ENCODE assay signal across 11 mouse cellular contexts in the genomic region with DNA sequence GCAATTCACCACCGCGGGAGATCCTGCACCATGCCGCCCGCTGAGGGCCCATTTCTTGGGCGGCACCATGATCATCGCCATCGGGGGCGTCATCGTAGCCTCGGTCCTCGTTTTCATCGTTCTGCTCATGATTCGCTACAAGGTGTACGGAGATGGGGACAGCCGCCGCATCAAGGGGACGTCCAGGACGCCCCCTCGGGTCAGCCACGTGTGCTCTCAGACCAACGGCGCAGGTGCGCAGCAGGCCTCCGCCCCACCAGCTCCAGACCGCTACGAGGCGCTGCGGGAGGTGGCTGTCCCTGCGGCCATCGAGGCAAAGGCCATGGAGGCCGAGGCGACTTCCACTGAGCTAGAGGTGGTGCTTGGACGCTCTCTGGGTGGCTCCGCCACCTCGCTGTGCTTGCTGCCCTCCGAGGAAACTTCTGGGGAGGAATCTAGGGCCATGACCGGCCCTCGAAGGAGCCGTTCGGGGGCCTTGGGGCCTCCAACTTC. TPM values are rescaled to one million over a fixed set of nuclear protein-coding genes. Genes with fewer than 3 reads are reported as not detected.
DNase-seq lines count a peak whose midpoint lies in the region; ATAC-seq lines count a peak whose summit lies in the region.
"Had no signal": no experiment of that assay in that cellular context is flagged by ENCODE, and none has a peak within 500 bp of the region (broad histone marks: within the 10 kb centered on the region; RNA-seq: fewer than 3 reads in every experiment).

No protein-coding gene starts in this region.

- no peak overlapping the region for H3K27ac ChIP-seq in kidney, embryonic 15.5 days
- no peak overlapping the region for H3K27ac ChIP-seq in embryonic facial prominence, embryonic 15.5 days (replicated peaks)
- 0 out of 2 replicates have a peak overlapping the region, but pooled peaks have one; percentile 29 for H3K27ac ChIP-seq in limb, embryonic 12.5 days
- H3K27ac ChIP-seq in neural tube, embryonic 15.5 days (replicated peaks): no peak overlapping the region

- peak overlapping the region; percentile 54 for H3K4me3 ChIP-seq in kidney, embryonic 15.5 days (replicated peaks)
- peak overlapping the region; percentile 49 for H3K4me3 ChIP-seq in embryonic facial prominence, embryonic 15.5 days (replicated peaks)
- peak overlapping the region; percentile 51 for H3K4me3 ChIP-seq in limb, embryonic 12.5 days (replicated peaks)
- H3K4me3 ChIP-seq in neural tube, embryonic 15.5 days (replicated peaks): peak overlapping the region; percentile 31

- peaks cover 11% of the 10 kb centered on the region for H3K27me3 ChIP-seq in kidney, embryonic 15.5 days
- H3K27me3 ChIP-seq in embryonic facial prominence, embryonic 15.5 days: peaks cover 11% of the 10 kb centered on the region; the same call in 1 of the 2 replicates
- peaks cover 15% of the 10 kb centered on the region for H3K27me3 ChIP-seq in limb, embryonic 12.5 days
- peaks cover 13% of the 10 kb centered on the region; the same call in 1 of the 2 replicates for H3K27me3 ChIP-seq in neural tube, embryonic 15.5 days (replicated peaks)

- H3K4me2 ChIP-seq in kidney, embryonic 15.5 days: peak overlapping the region; percentile 83
- peak overlapping the region; percentile 87 for H3K4me2 ChIP-seq in embryonic facial prominence, embryonic 15.5 days (replicated peaks)
- peak overlapping the region; percentile 83 for H3K4me2 ChIP-seq in limb, embryonic 12.5 days
- H3K4me2 ChIP-seq in neural tube, embryonic 15.5 days: peak overlapping the region; percentile 57

- 14% methylated on average over 40 of the region's 40 CpGs for WGBS in kidney, embryonic 15.5 days
- 28% methylated on average over 40 of the region's 40 CpGs for WGBS in embryonic facial prominence, embryonic 15.5 days
- WGBS in limb, embryonic 12.5 days: 14% methylated on average over 40 of the region's 40 CpGs
- 19% methylated on average over 38 of the region's 40 CpGs for WGBS in neural tube, embryonic 15.5 days

- ATAC-seq in kidney, embryonic 15.5 days (replicated peaks; ENCODE audit: low FRiP score): peak; percentile 24
- ATAC-seq in embryonic facial prominence, embryonic 15.5 days (ENCODE audit: insufficient number of reproducible peaks, low FRiP score, low TSS enrichment, low read depth): 0 out of 2 replicates have a peak, but pooled peaks have one; percentile 2
- ATAC-seq in limb, embryonic 12.5 days (ENCODE audit: insufficient number of reproducible peaks, insufficient read depth, low FRiP score, low TSS enrichment, low read depth): peak; percentile 33; the same call in 1 of the 2 replicates
- ATAC-seq in neural tube, embryonic 15.5 days (ENCODE audit: low FRiP score): no peak
- ATAC-seq in megakaryocyte, adult 5-6 weeks (ENCODE audit: poor library complexity, severe bottlenecking): no peak

- peaks cover 21% of the 10 kb centered on the region for H3K36me3 ChIP-seq in kidney, embryonic 15.5 days
- peaks cover 12% of the 10 kb centered on the region for H3K36me3 ChIP-seq in embryonic facial prominence, embryonic 15.5 days
- H3K36me3 ChIP-seq in limb, embryonic 12.5 days: peaks cover 23% of the 10 kb centered on the region
- peaks cover 33% of the 10 kb centered on the region for H3K36me3 ChIP-seq in neural tube, embryonic 15.5 days

- peaks cover 31% of the 10 kb centered on the region for H3K4me1 ChIP-seq in kidney, embryonic 15.5 days
- peaks cover 23% of the 10 kb centered on the region for H3K4me1 ChIP-seq in embryonic facial prominence, embryonic 15.5 days
- peaks cover 13% of the 10 kb centered on the region for H3K4me1 ChIP-seq in limb, embryonic 12.5 days (replicated peaks)
- H3K4me1 ChIP-seq in neural tube, embryonic 15.5 days: peaks cover 36% of the 10 kb centered on the region

- H3K9me3 ChIP-seq in kidney, embryonic 15.5 days (replicated peaks): no peaks in the 10 kb centered on the region
- H3K9me3 ChIP-seq in embryonic facial prominence, embryonic 15.5 days (replicated peaks): no peaks in the 10 kb centered on the region
- no peaks in the 10 kb centered on the region for H3K9me3 ChIP-seq in limb, embryonic 12.5 days
- H3K9me3 ChIP-seq in neural tube, embryonic 15.5 days (replicated peaks): no peaks in the 10 kb centered on the region

- peak overlapping the region; percentile 48 for H3K9ac ChIP-seq in kidney, embryonic 15.5 days
- H3K9ac ChIP-seq in embryonic facial prominence, embryonic 15.5 days: 0 out of 2 replicates have a peak overlapping the region, but pooled peaks have one; percentile 18
- H3K9ac ChIP-seq in limb, embryonic 12.5 days (replicated peaks): peak overlapping the region; percentile 71
- peak overlapping the region; percentile 8; the same call in 1 of the 2 replicates for H3K9ac ChIP-seq in neural tube, embryonic 15.5 days (replicated peaks)

- DNase-seq in kidney, postnatal 25 days: no peak
- DNase-seq in MN1 (ENCODE audit: low spot score): no peak
- no peak for DNase-seq in adrenal gland, adult 2 months
- DNase-seq: cerebellum, adult 9-10 months had no signal

RNA-seq across cellular contexts. Expression of a gene that starts 15.0 kb away (rescaled TPM):
- polyA plus RNA-seq in kidney, embryonic 15.5 days (2015; fragmentation: Nextera tagmentation; extraction: Ambion mirVana): 2.6 and 2.8 TPM in 2 replicates
- polyA plus RNA-seq in embryonic facial prominence, embryonic 15.5 days (2015; fragmentation: Nextera tagmentation; extraction: Ambion mirVana): 4.8 and 5.3 TPM in 2 replicates
- polyA plus RNA-seq in limb, embryonic 12.5 days (2016; fragmentation: Nextera tagmentation; extraction: Ambion mirVana): 7.5 and 7.9 TPM in 2 replicates
- 16.0 and 18.7 TPM in 2 replicates for polyA plus RNA-seq in neural tube, embryonic 15.5 days (2015; fragmentation: Nextera tagmentation; extraction: Ambion mirVana)
- 1.0 and 1.7 TPM in 2 replicates for total RNA-seq in megakaryocyte, adult 5-6 weeks (2015)
- total RNA-seq in megakaryocyte, adult 5-6 weeks (2017): 0.66 and 0.98 TPM in 2 replicates
- 10 to 100 TPM; 12.9 to 25.4 TPM for total RNA-seq in adrenal gland, adult 2 months (2021)
- polyA plus RNA-seq in adrenal gland, adult 2 months (2012; rRNA removed): 33.6 and 37.1 TPM in 2 replicates

RNA-seq across cellular contexts. Expression of a gene that starts 29.5 kb away (rescaled TPM):
- 16.4 and 17.3 TPM in 2 replicates for polyA plus RNA-seq in kidney, embryonic 15.5 days (2015; fragmentation: Nextera tagmentation; extraction: Ambion mirVana)
- 16.8 and 18.1 TPM in 2 replicates for polyA plus RNA-seq in embryonic facial prominence, embryonic 15.5 days (2015; fragmentation: Nextera tagmentation; extraction: Ambion mirVana)
- 6.2 and 9.0 TPM in 2 replicates for polyA plus RNA-seq in limb, embryonic 12.5 days (2016; fragmentation: Nextera tagmentation; extraction: Ambion mirVana)
- 5.3 and 33.8 TPM in 2 replicates for polyA plus RNA-seq in neural tube, embryonic 15.5 days (2015; fragmentation: Nextera tagmentation; extraction: Ambion mirVana)
- 544 and 552 TPM in 2 replicates for total RNA-seq in megakaryocyte, adult 5-6 weeks (2015)
- total RNA-seq in megakaryocyte, adult 5-6 weeks (2017): 837 and 967 TPM in 2 replicates
- total RNA-seq in adrenal gland, adult 2 months (2021): 10 to 100 TPM in 1 of 2 experiments, 1 to 10 TPM in 1; 7.1 to 10.4 TPM
- polyA plus RNA-seq in adrenal gland, adult 2 months (2012; rRNA removed): 0.58 and 0.89 TPM in 2 replicates

RNA-seq across cellular contexts. Expression of a gene that starts 43.5 kb away (rescaled TPM):
- polyA plus RNA-seq in kidney, embryonic 15.5 days (2015; fragmentation: Nextera tagmentation; extraction: Ambion mirVana): not detected in 2 replicates
- polyA plus RNA-seq in embryonic facial prominence, embryonic 15.5 days (2015; fragmentation: Nextera tagmentation; extraction: Ambion mirVana): not detected in 2 replicates
- polyA plus RNA-seq in limb, embryonic 12.5 days (2016; fragmentation: Nextera tagmentation; extraction: Ambion mirVana): not detected in 2 replicates
- polyA plus RNA-seq in neural tube, embryonic 15.5 days (2015; fragmentation: Nextera tagmentation; extraction: Ambion mirVana): not detected in 2 replicates
- total RNA-seq in megakaryocyte, adult 5-6 weeks (2015): not detected in 2 replicates
- total RNA-seq in megakaryocyte, adult 5-6 weeks (2017): not detected in 2 replicates
- not detected for total RNA-seq in adrenal gland, adult 2 months (2021)
- 0.33 and 1.00 TPM in 2 replicates for polyA plus RNA-seq in adrenal gland, adult 2 months (2012; rRNA removed)
- total RNA-seq: layer of hippocampus, postnatal 25 days had no signal
- polyA plus RNA-seq: spleen, adult 2 months had no signal

RNA-seq across cellular contexts. Expression of a gene that starts 55.9 kb away (rescaled TPM):
- not detected in 2 replicates for polyA plus RNA-seq in kidney, embryonic 15.5 days (2015; fragmentation: Nextera tagmentation; extraction: Ambion mirVana)
- polyA plus RNA-seq in embryonic facial prominence, embryonic 15.5 days (2015; fragmentation: Nextera tagmentation; extraction: Ambion mirVana): not detected in 2 replicates
- not detected in 2 replicates for polyA plus RNA-seq in limb, embryonic 12.5 days (2016; fragmentation: Nextera tagmentation; extraction: Ambion mirVana)
- not detected in 2 replicates for polyA plus RNA-seq in neural tube, embryonic 15.5 days (2015; fragmentation: Nextera tagmentation; extraction: Ambion mirVana)
- total RNA-seq in megakaryocyte, adult 5-6 weeks (2015): not detected in 2 replicates
- total RNA-seq in megakaryocyte, adult 5-6 weeks (2017): not detected in 2 replicates
- total RNA-seq in adrenal gland, adult 2 months (2021): not detected
- polyA plus RNA-seq in adrenal gland, adult 2 months (2012; rRNA removed): 0.48 and 0.59 TPM in 2 replicates
- total RNA-seq: layer of hippocampus, postnatal 25 days had no signal
- polyA plus RNA-seq: spleen, adult 2 months had no signal

Comparison
In these comparisons a context has a peak if more than half of its experiments do, and no peak if none do; other contexts are left out.
1. ATAC-seq: peak in kidney, embryonic 15.5 days (single experiment), embryonic facial prominence, embryonic 15.5 days (single experiment) and limb, embryonic 12.5 days (single experiment); none in neural tube, embryonic 15.5 days (single experiment) and megakaryocyte, adult 5-6 weeks (single experiment).
2. H3K9ac ChIP-seq: peak in every context shown above with its lines; median percentile 71 in limb, embryonic 12.5 days; 48 in kidney, embryonic 15.5 days; 18 in embryonic facial prominence, embryonic 15.5 days; 8 in neural tube, embryonic 15.5 days.
3. Peak in every context shown above with its lines, with median percentiles within 50 percentile points of each other: H3K4me2 ChIP-seq and H3K4me3 ChIP-seq.